Mouse (Mus musculus) limb, embryonic 11.5 days (tissue): ENCODE measurements around the gene Ccr2. TPM values are rescaled to one million over a fixed set of nuclear protein-coding genes. Genes with fewer than 3 reads are reported as not detected.

Source experiments
- polyA plus RNA-seq: library from polyadenylated mRNA; unstranded; fragments of >200 nt; fragmentation: Nextera tagmentation; extraction: Ambion mirVana; gene quantifications from 2 replicates; pipeline ENCODE4 v1.2.1, GENCODE M21; 2014

Ccr2 gene
- polyA plus RNA-seq, 1 experiment from 2014 or later = 0.24 TPM

Other genes starting within 250 kb of the Ccr2 start
- gene Xcr1, start 239.9 kb upstream of the Ccr2 start, polyA plus RNA-seq = 0.04 TPM in 1 of 2 replicates, not detected in the other
- gene Ccr1, start 133.3 kb upstream of the Ccr2 start, polyA plus RNA-seq = 0.51 and 0.96 TPM in 2 replicates
- not detected in 2 replicates for gene Ccr1l1, start 123.5 kb upstream of the Ccr2 start, polyA plus RNA-seq
- gene Ccr3, start 80.0 kb upstream of the Ccr2 start, polyA plus RNA-seq = not detected in 2 replicates
- gene Ccr5, start 19.6 kb downstream of the Ccr2 start, polyA plus RNA-seq = 0.31 TPM in 1 of 2 replicates, not detected in the other
- gene 2010315B03Rik, start 210.7 kb downstream of the Ccr2 start, polyA plus RNA-seq = 3.5 and 5.8 TPM in 2 replicates